Mouse (Mus musculus) olfactory bulb, adult 2 months (tissue): ENCODE data around the gene Tas2r138. TPM values are rescaled to one million over a fixed set of nuclear protein-coding genes. Genes with fewer than 3 reads are reported as not detected.
A peak's percentile ranks its signal among the peaks of the same experiment; 100 is the strongest.
"Not testable (repeated sequence)": the region's sequence is repeated elsewhere in the genome, so short reads cannot be mapped to it uniquely, and the experiment has no call there.

Experiments
- H3K27ac ChIP-seq: fragments of 200-500 bp; 2 replicates; pipeline ENCODE4 v1.5.1; 2012; ENCODE audit warnings: low read depth, low read length; ENCODE audit not compliant: insufficient read depth
- H3K4me1 ChIP-seq: fragments of 200-500 bp; 2 replicates; pipeline ENCODE4 v1.6.1; 2012; ENCODE audit warnings: low read length; ENCODE audit not compliant: control insufficient read depth, insufficient read depth
- H3K4me3 ChIP-seq: fragments of 200-500 bp; 2 replicates; pipeline ENCODE4 v1.5.1; 2012; ENCODE audit warnings: mild to moderate bottlenecking, low read depth, low read length, moderate library complexity; ENCODE audit not compliant: insufficient read depth
- CTCF ChIP-seq: fragments of 200-500 bp; IDR thresholded peaks from 2 replicates; pipeline ENCODE4 v1.5.1; 2012; ENCODE audit warnings: low read depth, mild to moderate bottlenecking, low read length, moderate library complexity; ENCODE audit not compliant: insufficient read depth
- POLR2A ChIP-seq: fragments of 200-500 bp; IDR thresholded peaks from 2 replicates; pipeline ENCODE4 v1.6.1; 2012; ENCODE audit warnings: mild to moderate bottlenecking, low read depth, low read length, moderate library complexity; ENCODE audit not compliant: insufficient read depth
- WGBS: fragments of 180-500 bp; shearing (Covaris S2); methylation state at CpG from one replicate; pipeline ENCODE4 v1.1.7; 2018; 5-methylcytosine and 5-hydroxymethylcytosine counted together
- polyA plus RNA-seq: library from polyadenylated mRNA; stranded (reverse); fragments of >200 nt; gene quantifications from 2 replicates; pipeline ENCODE4 v1.2.4, GENCODE M21; 2012; ENCODE audit warnings: low replicate concordance; ENCODE audit not compliant: missing spikeins, insufficient read depth, insufficient read length

Gene Tas2r138
- polyA plus RNA-seq, 1 experiment: not detected

GRCm38 (mm10) chr6:40626111-40626510 lies 13.0 kb upstream of the Tas2r138 start:
- H3K4me3 ChIP-seq: no peak overlapping the region
- no peaks in the 10 kb centered on the region for H3K4me1 ChIP-seq
- TF ChIP-seq POLR2A: no peak
- TF ChIP-seq CTCF: no peak
- 75% methylated on average over 1 of the region's 1 CpGs for WGBS
- H3K27ac ChIP-seq: no peak overlapping the region

- Histone ChIP-seq H3K4me1 (no peaks in the 10 kb centered on the region), H3K4me3 (no peak overlapping the region), H3K27ac (no peak overlapping the region)
- no peak for TF ChIP-seq CTCF
- no peak for TF ChIP-seq POLR2A
- WGBS: 2% methylated on average over 2 of the region's 2 CpGs
Measured at GRCm38 (mm10) chr6:40617965-40618364, 4.9 kb upstream of the Tas2r138 start.

- Histone ChIP-seq H3K4me1 (no peaks in the 10 kb centered on the region), H3K4me3 (no peak overlapping the region), H3K27ac (no peak overlapping the region)
- TF ChIP-seq POLR2A (no peak), CTCF (no peak)
- WGBS: 27% methylated on average over 8 of the region's 8 CpGs
Measured at GRCm38 (mm10) chr6:40610244-40610643, 2.9 kb downstream of the Tas2r138 start.

GRCm38 (mm10) chr6:40607431-40607830 lies 5.7 kb downstream of the Tas2r138 start:
- TF ChIP-seq CTCF (no peak), POLR2A (no peak)
- Histone ChIP-seq H3K4me3 (no peak overlapping the region), H3K4me1 (no peaks in the 10 kb centered on the region), H3K27ac (peak overlapping the region; percentile 69)

- H3K4me1 ChIP-seq, H3K4me3 ChIP-seq, H3K27ac ChIP-seq: not testable (repeated sequence)
- 37% methylated on average over 4 of the region's 4 CpGs for WGBS
Measured at GRCm38 (mm10) chr6:40598546-40598945, 14.6 kb downstream of the Tas2r138 start.

GRCm38 (mm10) chr6:40594804-40595550 lies 18.1 kb downstream of the Tas2r138 start:
- no peaks in the 10 kb centered on the region for H3K4me1 ChIP-seq
- no peak for TF ChIP-seq POLR2A
- TF ChIP-seq CTCF: no peak
- no peak overlapping the region for H3K4me3 ChIP-seq
- WGBS: 68% methylated on average over 3 of the region's 3 CpGs
- no peak overlapping the region for H3K27ac ChIP-seq

- Histone ChIP-seq H3K4me3 (no peak overlapping the region), H3K27ac (no peak overlapping the region), H3K4me1 (no peaks in the 10 kb centered on the region)
- WGBS: 96% methylated on average over 2 of the region's 2 CpGs
- TF ChIP-seq CTCF: no peak
Measured at GRCm38 (mm10) chr6:40588346-40588745, 24.8 kb downstream of the Tas2r138 start.

- TF ChIP-seq POLR2A (no peak), CTCF (no peak)
- Histone ChIP-seq H3K27ac (no peak within 1 kb of the TSS), H3K4me3 (no peak within 1 kb of the TSS), H3K4me1 (no peaks in the 10 kb centered on the region)
- WGBS: 85% methylated on average over 5 of the region's 5 CpGs
Measured at GRCm38 (mm10) chr6:40585645-40586044, 27.5 kb downstream of the Tas2r138 start, which contains the start of gene Clec5a. Clec5a (minus strand) TSS chr6:40585821.

GRCm38 (mm10) chr6:40584336-40584735 lies 28.8 kb downstream of the Tas2r138 start:
- no peak for TF ChIP-seq POLR2A
- no peak for TF ChIP-seq CTCF
- Histone ChIP-seq H3K4me3 (no peak overlapping the region), H3K4me1 (no peaks in the 10 kb centered on the region), H3K27ac (no peak overlapping the region)
- WGBS: 55% methylated on average over 6 of the region's 6 CpGs

- Histone ChIP-seq H3K4me3 (no peak overlapping the region), H3K27ac (no peak overlapping the region), H3K4me1 (no peaks in the 10 kb centered on the region)
- TF ChIP-seq POLR2A (no peak), CTCF (no peak)
- WGBS: 84% methylated on average over 1 of the region's 1 CpGs
Measured at GRCm38 (mm10) chr6:40576305-40576704, 36.8 kb downstream of the Tas2r138 start.
